Mouse (Mus musculus): Measurements from ENCODE around the gene Gab1.

Gene Gab1

GRCm38 (mm10) chr8:80752429-80752828 lies 127.9 kb downstream of the Gab1 start:
- no peak for DNase-seq (ENCODE audit: extremely low read depth, low read depth)

- DNase-seq (ENCODE audit: extremely low read depth, low read depth), result no peak
These were observed 131.2 kb downstream of the Gab1 start for GRCm38 (mm10) chr8:80749091-80749490.

- DNase-seq (ENCODE audit: extremely low read depth, low read depth), result no peak
These were observed 140.4 kb downstream of the Gab1 start for GRCm38 (mm10) chr8:80739932-80740331.

- DNase-seq (ENCODE audit: extremely low read depth, low read depth), result peak; percentile 76
These were observed 141.0 kb downstream of the Gab1 start, which contains the start of gene Smarca5 for GRCm38 (mm10) chr8:80739155-80739924. TSS of gene Smarca5 (minus strand) at chr8:80739497.

- no peak for DNase-seq (ENCODE audit: extremely low read depth, low read depth)
These were observed 141.7 kb downstream of the Gab1 start for GRCm38 (mm10) chr8:80738388-80739154.

GRCm38 (mm10) chr8:80738046-80738387 lies 142.3 kb downstream of the Gab1 start:
- DNase-seq (ENCODE audit: extremely low read depth, low read depth), result no peak

- DNase-seq (ENCODE audit: extremely low read depth, low read depth), result no peak
These were observed 148.0 kb downstream of the Gab1 start for GRCm38 (mm10) chr8:80732326-80732725.

- no peak for DNase-seq (ENCODE audit: extremely low read depth, low read depth)
These were observed 165.9 kb downstream of the Gab1 start for GRCm38 (mm10) chr8:80714461-80714860.

Measured in MEL-GATA-1-ER (cell line).